Mouse (Mus musculus): Measurements from ENCODE around the gene Jup. TPM values are rescaled to one million over a fixed set of nuclear protein-coding genes. Genes with fewer than 3 reads are reported as not detected.
A peak's percentile ranks its signal among the peaks of the same experiment; 100 is the strongest.

Gene Jup
- polyA plus RNA-seq, 1 experiment from 2014 or later = 106 TPM

DNA sequence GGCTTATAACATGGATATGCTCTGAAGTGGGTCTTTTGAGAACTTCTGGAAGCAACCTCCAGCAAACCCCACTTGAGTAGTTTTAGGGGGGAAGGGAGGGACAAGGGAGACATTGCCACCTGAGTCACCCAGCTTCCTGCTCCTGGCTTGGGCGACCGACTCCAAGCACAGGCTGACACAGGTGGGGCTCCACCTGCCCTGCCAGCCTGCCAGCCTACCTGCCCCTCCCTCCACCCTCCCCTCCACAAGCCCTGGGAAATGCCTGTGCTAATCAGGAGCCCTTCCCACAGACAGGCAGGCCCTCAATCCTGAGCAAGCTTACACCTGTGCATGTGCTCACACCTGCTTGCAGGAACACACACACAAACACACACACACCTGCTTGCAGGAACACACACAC lies 5.1 kb upstream of the Jup start:
- H3K9ac ChIP-seq (ENCODE audit: low read length) = no peak overlapping the region
- ATAC-seq (replicated peaks; ENCODE audit: low FRiP score, low TSS enrichment, low read depth) (no peak), DNase-seq (ENCODE audit: low spot score) (no peak)
- H3K27me3 ChIP-seq (replicated peaks; ENCODE audit: control insufficient read depth, insufficient read depth, low read length) = no peaks in the 10 kb centered on the region
- no peaks in the 10 kb centered on the region for H3K9me3 ChIP-seq (ENCODE audit: control insufficient read depth, low read length)
- no peak overlapping the region for H3K4me3 ChIP-seq (ENCODE audit: low read depth, low read length)
- H3K4me1 ChIP-seq (replicated peaks; ENCODE audit: control insufficient read depth, insufficient read depth, low read length) = peaks cover 21% of the 10 kb centered on the region; the same call in 1 of the 2 replicates
- no peaks in the 10 kb centered on the region for H3K36me3 ChIP-seq (ENCODE audit: control insufficient read depth, insufficient read depth, low read length)
- WGBS = 52% methylated on average over 2 of the region's 2 CpGs
- peak overlapping the region; percentile 22; the same call in 1 of the 2 replicates for H3K27ac ChIP-seq (ENCODE audit: low read depth)
- no peak overlapping the region for H3K4me2 ChIP-seq (ENCODE audit: low read length)

DNA sequence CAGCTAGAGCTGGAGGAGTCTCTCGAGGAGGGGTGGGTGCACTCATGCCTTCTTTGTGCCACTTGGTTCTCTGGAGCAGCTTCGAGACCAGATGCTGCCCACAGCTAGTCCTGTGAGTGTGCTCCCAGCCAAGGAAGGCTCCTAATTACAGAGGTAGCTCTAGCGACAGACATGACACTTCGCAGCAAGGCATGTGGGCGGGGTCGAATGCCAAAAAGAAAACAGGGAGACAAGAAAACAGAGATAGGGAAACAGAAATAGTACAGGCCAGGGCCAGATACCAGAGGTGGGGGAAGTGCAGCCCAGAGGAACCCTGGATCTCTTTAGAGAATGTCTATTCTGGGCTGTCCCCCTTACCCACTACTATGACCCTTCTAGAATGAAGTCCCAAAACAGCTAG lies 4.7 kb upstream of the Jup start:
- ATAC-seq (replicated peaks; ENCODE audit: low FRiP score, low TSS enrichment, low read depth) (no peak), DNase-seq (ENCODE audit: low spot score) (no peak)
- Histone ChIP-seq H3K36me3 (ENCODE audit: control insufficient read depth, insufficient read depth, low read length) (no peaks in the 10 kb centered on the region), H3K4me3 (ENCODE audit: low read depth, low read length) (no peak overlapping the region), H3K4me1 (replicated peaks; ENCODE audit: control insufficient read depth, insufficient read depth, low read length) (peaks cover 21% of the 10 kb centered on the region; the same call in 1 of the 2 replicates), H3K9ac (ENCODE audit: low read length) (no peak overlapping the region), H3K27ac (ENCODE audit: low read depth) (peak overlapping the region; percentile 22; the same call in 1 of the 2 replicates), H3K27me3 (replicated peaks; ENCODE audit: control insufficient read depth, insufficient read depth, low read length) (no peaks in the 10 kb centered on the region), H3K9me3 (ENCODE audit: control insufficient read depth, low read length) (no peaks in the 10 kb centered on the region), H3K4me2 (ENCODE audit: low read length) (no peak overlapping the region)
- WGBS = 29% methylated on average over 6 of the region's 6 CpGs

DNA sequence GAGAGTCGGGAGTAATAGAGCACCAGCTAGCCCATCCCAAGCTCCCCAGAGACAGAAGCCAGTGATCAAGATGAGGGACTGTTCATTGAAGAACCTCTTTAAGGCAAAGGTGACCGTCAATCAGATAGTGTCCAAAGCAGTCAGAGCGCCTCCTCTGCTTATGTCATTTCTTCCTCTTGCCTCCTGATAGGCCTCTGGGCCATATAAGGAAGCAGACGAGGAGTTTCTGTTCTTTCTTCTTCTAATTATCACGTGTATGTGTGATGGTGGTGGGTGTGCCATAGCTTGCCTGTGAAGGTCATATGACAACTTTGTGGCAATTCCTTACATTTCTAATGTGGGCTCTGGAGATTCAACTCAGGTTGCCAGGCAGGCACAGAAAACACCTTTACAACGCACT lies 3.3 kb upstream of the Jup start:
- DNase-seq (ENCODE audit: low spot score) = no peak
- no peaks in the 10 kb centered on the region for H3K27me3 ChIP-seq (replicated peaks; ENCODE audit: control insufficient read depth, insufficient read depth, low read length)
- no peak overlapping the region for H3K4me2 ChIP-seq (ENCODE audit: low read length)
- H3K9me3 ChIP-seq (ENCODE audit: control insufficient read depth, low read length) = no peaks in the 10 kb centered on the region
- H3K4me3 ChIP-seq (ENCODE audit: low read depth, low read length) = no peak overlapping the region
- H3K27ac ChIP-seq (ENCODE audit: low read depth) = no peak overlapping the region
- no peak overlapping the region for H3K9ac ChIP-seq (ENCODE audit: low read length)
- H3K36me3 ChIP-seq (ENCODE audit: control insufficient read depth, insufficient read depth, low read length) = no peaks in the 10 kb centered on the region
- WGBS = 59% methylated on average over 6 of the region's 6 CpGs
- peaks cover 29% of the 10 kb centered on the region for H3K4me1 ChIP-seq (replicated peaks; ENCODE audit: control insufficient read depth, insufficient read depth, low read length)
- no peak for ATAC-seq (replicated peaks; ENCODE audit: low FRiP score, low TSS enrichment, low read depth)

DNA sequence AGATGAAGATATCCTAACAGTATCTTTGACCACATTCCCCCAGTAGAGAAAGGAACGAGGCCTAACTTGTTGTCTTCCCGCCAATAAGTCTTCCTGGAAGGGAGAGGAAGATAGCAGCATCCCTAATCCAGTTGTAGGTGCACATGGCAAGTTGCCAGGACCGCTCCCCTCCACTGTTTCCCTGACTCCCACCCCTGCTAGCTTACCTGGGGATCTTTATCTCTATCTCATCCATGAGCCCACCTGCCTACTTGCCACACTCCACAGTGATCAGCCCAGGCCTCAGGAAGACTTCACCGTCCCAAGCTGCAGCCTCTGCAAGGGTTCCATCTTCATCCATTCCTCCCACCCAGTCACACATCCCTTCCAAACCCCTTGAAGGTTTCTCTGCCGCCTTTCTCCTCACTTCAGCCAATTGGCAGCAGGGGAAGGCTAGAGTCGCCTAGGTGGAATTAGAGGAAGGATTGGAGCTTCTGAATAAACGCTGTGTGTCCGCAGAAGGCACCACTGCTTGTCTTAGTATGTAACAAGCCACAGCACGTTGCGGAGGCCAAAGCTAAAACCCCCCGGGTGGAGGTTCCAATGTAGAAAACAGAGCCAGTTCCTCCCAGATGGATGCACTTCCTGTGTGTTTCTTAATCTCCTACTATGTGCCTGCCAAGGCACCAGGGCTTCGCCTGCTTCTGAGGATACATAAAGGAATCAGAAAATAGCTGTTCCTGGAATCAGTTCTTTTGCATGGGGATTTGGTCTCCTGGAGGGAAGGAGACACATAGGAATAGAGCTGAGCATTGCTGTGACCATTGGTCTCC lies 2.4 kb upstream of the Jup start:
- WGBS = 78% methylated on average over 12 of the region's 12 CpGs

DNA sequence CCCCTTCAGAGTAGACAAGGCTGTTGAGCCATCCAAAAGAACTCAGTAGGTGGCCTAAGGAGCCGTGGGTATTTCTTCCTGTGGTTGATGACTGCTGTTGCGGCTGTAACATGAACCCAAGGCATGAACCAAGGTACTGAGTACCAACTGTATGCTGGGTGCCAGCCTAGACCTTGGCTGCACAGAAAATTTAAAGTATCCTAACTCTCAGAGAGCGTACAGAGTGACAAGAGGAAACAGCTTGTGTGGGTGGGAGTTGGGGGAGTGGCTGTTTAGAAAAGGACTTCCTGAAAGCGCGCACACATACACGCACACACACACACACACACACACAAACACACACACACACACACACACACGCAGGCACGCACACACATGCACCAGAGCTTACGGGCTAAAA lies 1.8 kb upstream of the Jup start:
- Histone ChIP-seq H3K4me3 (ENCODE audit: low read depth, low read length) (no peak overlapping the region), H3K9ac (ENCODE audit: low read length) (no peak overlapping the region), H3K27ac (ENCODE audit: low read depth) (no peak overlapping the region), H3K9me3 (ENCODE audit: control insufficient read depth, low read length) (no peaks in the 10 kb centered on the region), H3K4me2 (ENCODE audit: low read length) (no peak overlapping the region), H3K4me1 (replicated peaks; ENCODE audit: control insufficient read depth, insufficient read depth, low read length) (peaks cover 44% of the 10 kb centered on the region), H3K36me3 (ENCODE audit: control insufficient read depth, insufficient read depth, low read length) (no peaks in the 10 kb centered on the region), H3K27me3 (replicated peaks; ENCODE audit: control insufficient read depth, insufficient read depth, low read length) (no peaks in the 10 kb centered on the region)
- DNase-seq (ENCODE audit: low spot score) (no peak), ATAC-seq (replicated peaks; ENCODE audit: low FRiP score, low TSS enrichment, low read depth) (no peak)
- 68% methylated on average over 9 of the region's 9 CpGs for WGBS

More for the DNA sequence above, 2.4 kb upstream of the Jup start:
- Histone ChIP-seq H3K27me3 (replicated peaks; ENCODE audit: control insufficient read depth, insufficient read depth, low read length) (no peaks in the 10 kb centered on the region), H3K4me2 (ENCODE audit: low read length) (no peak overlapping the region), H3K27ac (ENCODE audit: low read depth) (no peak overlapping the region), H3K4me3 (ENCODE audit: low read depth, low read length) (no peak overlapping the region), H3K9ac (ENCODE audit: low read length) (no peak overlapping the region), H3K9me3 (ENCODE audit: control insufficient read depth, low read length) (no peaks in the 10 kb centered on the region), H3K36me3 (ENCODE audit: control insufficient read depth, insufficient read depth, low read length) (no peaks in the 10 kb centered on the region), H3K4me1 (replicated peaks; ENCODE audit: control insufficient read depth, insufficient read depth, low read length) (peaks cover 38% of the 10 kb centered on the region)
- DNase-seq (ENCODE audit: low spot score) (no peak), ATAC-seq (replicated peaks; ENCODE audit: low FRiP score, low TSS enrichment, low read depth) (no peak)

DNA sequence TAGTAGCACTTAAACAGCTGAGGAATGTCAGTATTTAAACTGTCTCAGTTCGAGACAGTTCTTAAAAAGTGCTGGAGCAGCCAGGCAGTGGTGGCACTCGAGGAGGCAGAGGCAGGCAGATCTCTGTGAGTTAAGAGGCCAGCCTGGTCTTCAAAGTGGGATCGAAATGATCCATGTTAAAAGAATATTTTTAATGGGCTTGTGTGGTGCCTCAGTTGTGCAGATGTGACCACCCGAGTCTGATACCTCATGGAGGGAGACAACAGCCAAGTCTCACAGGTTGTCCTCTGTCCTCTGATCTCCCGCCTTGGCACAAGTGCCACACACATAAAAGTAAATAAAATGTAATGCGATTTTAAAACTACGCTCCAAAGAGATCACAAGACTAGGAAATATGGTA lies 954 bp upstream of the Jup start:
- no peak for ATAC-seq (replicated peaks; ENCODE audit: low FRiP score, low TSS enrichment, low read depth)
- Histone ChIP-seq H3K27me3 (replicated peaks; ENCODE audit: control insufficient read depth, insufficient read depth, low read length) (no peaks in the 10 kb centered on the region), H3K4me3 (ENCODE audit: low read depth, low read length) (no peak overlapping the region), H3K9me3 (ENCODE audit: control insufficient read depth, low read length) (no peaks in the 10 kb centered on the region), H3K4me1 (replicated peaks; ENCODE audit: control insufficient read depth, insufficient read depth, low read length) (peaks cover 45% of the 10 kb centered on the region), H3K4me2 (ENCODE audit: low read length) (no peak overlapping the region; the same call in 1 of the 2 replicates), H3K36me3 (ENCODE audit: control insufficient read depth, insufficient read depth, low read length) (no peaks in the 10 kb centered on the region), H3K27ac (ENCODE audit: low read depth) (peak overlapping the region; percentile 5; the same call in 1 of the 2 replicates), H3K9ac (ENCODE audit: low read length) (no peak overlapping the region)
- WGBS = 92% methylated on average over 7 of the region's 7 CpGs
- no peak for DNase-seq (ENCODE audit: low spot score)

DNA sequence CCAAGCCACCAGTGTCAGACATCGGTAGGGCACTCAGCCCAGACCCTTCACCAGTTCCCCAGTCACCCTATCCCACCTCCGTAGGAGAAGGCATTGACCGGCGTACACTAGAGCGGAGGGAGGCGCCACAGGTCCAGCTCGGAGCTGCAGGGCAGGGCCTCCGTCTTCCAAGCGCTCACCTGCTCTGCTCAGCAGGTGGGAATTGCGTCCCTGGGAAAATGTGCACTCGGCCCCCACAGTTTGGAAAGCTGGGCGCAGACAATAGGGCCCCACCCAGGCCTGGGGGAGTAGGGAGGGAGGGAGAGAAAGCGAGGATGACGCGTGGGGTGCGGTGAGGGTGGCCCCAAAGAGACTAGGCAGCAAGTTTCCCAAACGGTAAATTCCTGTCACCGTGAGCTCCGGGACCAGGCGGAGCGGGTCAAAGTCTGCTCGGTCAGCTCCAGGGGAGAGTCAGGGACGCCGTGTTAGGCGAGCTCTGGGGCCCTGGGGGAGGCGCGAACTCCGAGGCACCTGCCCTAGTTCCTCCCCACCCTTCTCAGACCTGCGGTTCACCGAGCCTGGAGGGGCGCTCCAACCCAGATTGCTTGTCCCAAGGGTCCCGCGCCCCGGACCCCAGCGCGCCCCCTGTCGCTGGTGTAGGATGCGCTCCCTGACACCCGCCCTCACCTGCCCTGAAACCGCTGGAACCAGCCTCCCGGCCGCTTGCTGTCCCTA lies 520 bp downstream of the Jup start:
- H3K9me3 ChIP-seq (ENCODE audit: control insufficient read depth, low read length) = no peaks in the 10 kb centered on the region
- ATAC-seq (replicated peaks; ENCODE audit: low FRiP score, low TSS enrichment, low read depth) (peak; percentile 26), DNase-seq (ENCODE audit: low spot score) (no peak)
- WGBS = under 1% methylated on average over 42 of the region's 42 CpGs
- H3K27ac ChIP-seq (ENCODE audit: low read depth) = peak overlapping the region; percentile 88
- H3K9ac ChIP-seq (ENCODE audit: low read length) = peak overlapping the region; percentile 80
- peak overlapping the region; percentile 78 for H3K4me3 ChIP-seq (ENCODE audit: low read depth, low read length)
- peak overlapping the region; percentile 81 for H3K4me2 ChIP-seq (ENCODE audit: low read length)
- H3K36me3 ChIP-seq (ENCODE audit: control insufficient read depth, insufficient read depth, low read length) = no peaks in the 10 kb centered on the region
- no peaks in the 10 kb centered on the region for H3K27me3 ChIP-seq (replicated peaks; ENCODE audit: control insufficient read depth, insufficient read depth, low read length)
- peaks cover 38% of the 10 kb centered on the region for H3K4me1 ChIP-seq (replicated peaks; ENCODE audit: control insufficient read depth, insufficient read depth, low read length)

DNA sequence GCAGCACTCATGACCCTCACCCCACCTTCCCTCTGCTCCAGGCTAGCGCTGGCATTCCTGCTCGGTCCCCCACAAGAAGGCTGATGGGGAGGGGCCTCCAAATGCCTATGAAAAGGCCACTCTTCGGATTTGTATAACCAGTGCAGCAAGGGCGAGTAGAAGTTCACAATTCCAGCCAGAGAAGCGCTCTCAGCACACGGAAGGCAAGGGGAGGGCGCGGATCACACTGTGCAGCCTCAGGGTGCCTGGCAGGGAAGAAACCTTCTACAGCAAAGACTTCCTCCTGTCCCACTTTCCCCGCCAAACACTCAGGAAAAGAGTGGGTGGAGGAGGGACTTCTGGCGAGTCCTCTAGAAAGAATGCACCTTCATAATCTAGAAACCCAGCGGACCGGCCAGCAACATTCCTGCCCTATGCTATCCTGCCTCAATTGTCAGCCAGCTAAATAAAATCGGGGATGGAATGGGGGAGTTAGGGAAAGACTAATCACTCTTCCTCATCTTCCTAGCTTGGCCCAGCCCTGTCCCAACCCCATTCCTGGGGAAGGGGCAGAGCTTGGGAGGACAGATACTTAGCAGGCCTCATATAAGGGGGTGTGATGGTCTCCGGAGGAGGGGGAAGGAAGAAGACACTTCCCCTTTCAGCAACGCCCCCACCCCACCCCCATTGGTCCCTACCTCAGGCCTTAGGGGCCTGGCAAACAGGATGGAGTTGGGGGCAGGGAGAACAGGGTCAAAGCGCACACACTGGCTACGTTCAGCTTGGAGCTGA lies 1.5 kb downstream of the Jup start:
- ATAC-seq (replicated peaks; ENCODE audit: low FRiP score, low TSS enrichment, low read depth) (0 out of 2 replicates have a peak, but pooled peaks have one; percentile 10), DNase-seq (ENCODE audit: low spot score) (no peak)
- 17% methylated on average over 17 of the region's 17 CpGs for WGBS
- H3K9me3 ChIP-seq (ENCODE audit: control insufficient read depth, low read length) = no peaks in the 10 kb centered on the region
- H3K27ac ChIP-seq (ENCODE audit: low read depth) = peak overlapping the region; percentile 88
- peak overlapping the region; percentile 81 for H3K4me2 ChIP-seq (ENCODE audit: low read length)
- H3K36me3 ChIP-seq (ENCODE audit: control insufficient read depth, insufficient read depth, low read length) = no peaks in the 10 kb centered on the region
- H3K9ac ChIP-seq (ENCODE audit: low read length) = peak overlapping the region; percentile 80
- peak overlapping the region; percentile 78 for H3K4me3 ChIP-seq (ENCODE audit: low read depth, low read length)
- peaks cover 35% of the 10 kb centered on the region for H3K4me1 ChIP-seq (replicated peaks; ENCODE audit: control insufficient read depth, insufficient read depth, low read length)
- no peaks in the 10 kb centered on the region for H3K27me3 ChIP-seq (replicated peaks; ENCODE audit: control insufficient read depth, insufficient read depth, low read length)
